Mouse (Mus musculus): ENCODE data around the gene Gm28035. TPM values are rescaled to one million over a fixed set of nuclear protein-coding genes. Genes with fewer than 3 reads are reported as not detected.

Gene Gm28035
- total RNA-seq, 2 experiments from 2014 or later: 6.7 to 7.3 TPM

DNA sequence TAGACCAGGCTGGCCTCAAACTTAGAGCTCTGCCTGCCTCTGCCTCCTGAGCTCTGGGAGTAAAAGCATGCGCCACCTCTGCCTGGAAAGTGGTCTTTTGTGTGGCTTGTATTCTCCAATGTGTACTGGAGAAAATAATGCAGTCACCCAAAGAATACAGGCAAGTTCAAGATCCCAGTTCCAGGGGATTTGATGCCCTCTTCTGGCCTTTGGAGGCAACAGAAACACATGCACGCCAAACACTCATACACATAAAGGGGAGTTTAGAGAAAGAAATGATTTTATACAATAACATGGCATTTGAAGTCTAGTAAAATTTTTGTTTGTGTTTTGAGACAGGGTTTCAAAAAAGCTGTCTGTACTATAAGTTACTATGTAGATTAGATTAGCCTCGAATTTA lies 59.2 kb downstream of the Gm28035 start:
- no peak for DNase-seq (ENCODE audit: low spot score in 2 of 2)

DNA sequence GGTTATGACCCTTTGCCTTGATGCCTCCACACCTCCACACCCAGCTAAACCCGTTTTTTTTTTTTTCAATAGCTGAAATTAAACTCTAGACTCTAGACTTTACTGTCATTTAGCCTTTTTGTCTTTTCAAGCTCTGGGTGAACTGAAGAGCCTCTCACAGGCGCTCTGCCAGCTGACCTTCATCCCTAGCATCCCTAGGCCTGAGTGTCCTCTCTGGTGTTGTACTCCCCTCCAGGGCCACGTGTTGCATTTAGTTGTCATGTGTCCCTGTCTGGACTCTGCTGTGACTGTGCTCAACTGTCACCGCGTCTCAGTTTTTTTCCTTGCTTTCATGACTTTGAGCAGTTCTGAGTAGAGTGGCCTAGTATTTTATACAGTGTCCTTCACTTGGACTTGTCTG lies 59.6 kb downstream of the Gm28035 start:
- no peak for DNase-seq (ENCODE audit: low spot score in 2 of 2)

DNA sequence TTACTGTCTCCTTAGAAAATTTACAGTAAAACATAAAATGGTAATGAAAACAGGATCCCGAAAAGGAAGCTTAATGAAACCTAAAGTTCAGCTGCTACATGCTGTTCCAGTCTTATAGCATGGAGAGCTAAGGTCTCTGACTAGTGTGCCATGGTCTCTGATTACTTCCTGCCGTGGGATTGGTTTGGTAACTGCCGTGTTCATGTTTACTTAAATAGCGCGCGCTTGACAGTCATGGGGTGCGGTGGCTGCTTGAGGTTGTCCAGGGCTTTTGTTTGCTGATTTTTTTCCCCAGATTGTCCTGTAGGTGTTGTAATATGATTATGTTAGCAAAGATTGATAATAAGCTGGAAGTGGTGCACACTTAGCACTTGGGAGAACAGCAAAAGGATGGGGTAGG lies 65.7 kb downstream of the Gm28035 start:
- DNase-seq (ENCODE audit: low spot score in 2 of 2): no peak

DNA sequence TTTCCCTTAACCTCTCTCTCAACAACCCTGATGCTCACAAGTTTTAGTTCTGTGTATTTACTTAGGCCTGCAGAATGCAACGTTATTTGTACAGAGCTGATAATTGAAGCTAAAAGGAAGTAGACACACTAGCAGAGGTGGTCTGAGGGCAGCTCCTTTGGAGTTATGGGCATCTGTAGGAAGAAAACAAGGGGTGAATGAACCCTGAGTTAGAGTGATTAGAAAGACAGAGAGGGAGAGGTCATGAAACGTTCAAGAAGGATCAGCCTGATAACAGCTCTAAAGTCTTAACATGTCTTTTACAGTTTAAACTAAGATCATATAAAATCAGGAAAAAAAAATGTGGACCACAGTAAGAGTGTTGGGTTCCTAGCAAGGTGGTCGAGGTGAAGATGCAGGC lies 69.0 kb downstream of the Gm28035 start:
- DNase-seq (ENCODE audit: low spot score in 2 of 2): no peak

DNA sequence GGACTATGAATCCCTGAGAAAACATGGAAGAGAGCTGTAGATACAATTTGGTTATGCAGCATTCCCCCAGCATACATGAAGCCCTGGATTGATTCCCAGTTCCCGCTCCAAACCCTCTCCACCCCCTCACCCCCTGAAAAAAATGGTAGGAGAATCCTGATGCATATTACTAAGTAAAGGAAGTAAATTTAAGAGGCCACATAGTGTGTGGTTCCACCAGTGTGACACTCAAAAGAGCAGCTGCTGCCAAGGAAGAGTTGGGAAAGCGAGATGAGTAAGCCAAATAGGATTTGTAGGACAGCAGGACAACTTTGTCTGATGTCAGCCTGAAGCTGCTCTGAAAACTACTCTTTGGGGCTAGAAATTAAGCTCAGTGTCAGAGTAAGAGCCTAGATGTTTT lies 71.1 kb downstream of the Gm28035 start:
- DNase-seq (ENCODE audit: low spot score in 2 of 2): no peak

DNA sequence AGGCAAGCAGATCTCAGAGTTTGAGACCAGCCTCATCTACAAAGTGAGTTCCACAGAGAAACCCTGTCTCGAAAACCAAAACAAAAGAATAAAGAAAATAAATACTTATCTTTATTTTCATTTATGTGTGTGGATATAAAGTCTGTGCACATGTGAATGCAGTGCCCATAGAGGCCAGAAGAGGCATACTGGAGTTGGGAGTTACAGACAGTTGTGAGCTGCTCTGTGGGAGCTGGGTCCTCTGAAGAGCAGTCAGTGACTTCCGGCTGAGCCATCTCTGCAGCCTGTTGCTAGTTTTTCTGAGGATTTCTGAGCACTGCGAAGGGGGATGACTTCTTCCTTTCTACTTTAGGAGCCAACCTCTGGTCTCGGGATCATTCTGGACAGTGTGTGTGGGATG lies 75.8 kb downstream of the Gm28035 start:
- DNase-seq (ENCODE audit: low spot score in 2 of 2): no peak

DNA sequence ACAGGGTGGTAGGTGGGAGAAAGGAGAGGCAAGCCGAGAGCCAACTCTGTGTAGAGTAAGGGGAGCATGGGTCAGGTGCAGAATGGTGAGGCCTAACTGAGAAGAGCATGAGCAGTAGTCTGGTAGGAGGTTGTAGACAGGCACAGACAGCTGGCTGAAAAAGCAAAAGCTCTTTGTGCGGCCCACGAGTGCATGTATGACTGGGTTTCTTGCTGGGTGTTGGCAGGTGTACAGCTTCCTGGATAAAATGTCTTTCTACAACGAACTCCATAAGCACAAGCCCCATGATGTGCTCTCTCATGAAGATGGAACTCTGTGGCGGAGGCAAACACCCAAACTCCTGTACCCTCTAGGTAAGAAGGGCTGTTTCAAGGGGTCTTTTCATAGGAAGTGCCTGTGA lies 76.6 kb downstream of the Gm28035 start:
- DNase-seq (ENCODE audit: low spot score in 2 of 2): no peak

DNA sequence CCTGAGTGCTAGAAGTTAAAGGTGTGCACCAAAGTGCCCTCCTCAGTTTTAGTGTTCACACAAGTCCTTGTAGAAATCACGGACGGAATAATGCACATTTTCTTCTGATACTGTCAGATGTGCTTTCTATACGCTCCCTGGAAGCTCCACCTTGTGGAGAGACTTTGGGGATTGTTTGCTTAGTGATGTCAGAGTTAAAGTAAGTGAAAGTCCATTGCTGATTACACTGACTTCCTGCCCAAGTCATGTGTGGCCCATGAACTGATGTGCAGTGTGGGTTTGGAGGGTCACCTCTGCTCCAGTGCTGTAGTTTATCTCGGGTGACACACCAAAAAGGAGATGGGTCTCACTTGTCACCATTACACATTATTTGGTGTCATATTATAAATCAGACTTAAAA lies 78.9 kb downstream of the Gm28035 start:
- no peak for DNase-seq (ENCODE audit: low spot score in 2 of 2)

DNA sequence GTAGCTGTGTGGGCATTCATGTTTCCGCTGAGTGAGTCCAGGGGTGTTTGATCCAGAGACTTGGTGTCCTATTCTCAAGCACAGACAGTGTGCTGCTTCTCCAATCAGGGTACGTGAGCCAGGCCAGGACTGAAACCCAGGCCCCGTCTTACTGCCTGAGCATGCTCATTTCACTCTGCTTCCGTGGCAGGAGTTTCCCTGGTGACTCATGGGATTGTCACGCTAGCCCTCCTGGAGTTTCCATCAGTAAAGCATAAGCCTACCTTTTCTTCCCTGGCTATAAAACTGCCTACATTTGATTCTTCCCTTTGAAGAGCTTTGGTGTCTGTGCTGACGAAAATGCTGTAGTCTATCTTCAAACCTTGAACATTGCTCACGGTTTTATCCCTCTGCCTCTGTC lies 82.7 kb downstream of the Gm28035 start:
- DNase-seq (ENCODE audit: low spot score in 2 of 2): no peak

DNA sequence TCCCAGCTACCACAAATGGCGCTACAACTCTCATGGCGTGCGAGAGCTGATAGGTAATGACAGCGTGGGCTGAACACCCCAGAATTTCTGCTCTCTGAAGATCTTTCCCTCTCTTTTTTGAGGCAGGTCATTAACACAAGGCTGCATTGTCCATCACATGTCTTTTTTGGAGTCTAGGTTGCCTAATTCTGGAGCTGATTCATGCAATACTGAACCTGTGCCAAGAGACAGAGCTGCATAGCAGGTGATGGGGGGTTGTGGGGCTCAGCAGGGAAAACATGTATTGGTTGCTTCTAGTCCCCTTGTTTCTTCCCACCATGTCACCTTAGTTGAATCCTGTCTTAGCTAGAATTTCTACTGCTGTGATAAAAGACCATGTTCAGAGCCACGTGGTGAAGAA lies 84.9 kb downstream of the Gm28035 start:
- DNase-seq (ENCODE audit: low spot score in 2 of 2): no peak

DNA sequence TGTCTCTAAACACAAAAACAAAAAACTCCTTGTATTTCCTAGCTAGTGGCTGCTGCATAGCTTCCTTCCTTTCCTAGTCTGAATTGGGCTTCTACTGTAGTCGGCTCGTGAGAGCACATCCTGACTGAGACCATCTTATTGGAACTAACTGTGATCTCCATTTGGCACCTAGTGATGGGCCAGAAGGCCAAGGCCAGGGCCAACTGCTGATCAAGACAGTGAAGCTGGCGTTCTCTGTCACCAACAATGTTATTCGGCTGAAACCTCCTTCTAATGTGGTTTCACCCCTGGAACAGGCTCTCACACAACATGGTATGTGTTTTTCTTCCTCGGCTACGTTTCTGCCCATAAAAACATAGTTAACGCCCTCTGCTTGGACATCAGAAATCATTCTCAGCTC lies 86.9 kb downstream of the Gm28035 start:
- no peak for DNase-seq (ENCODE audit: low spot score in 2 of 2)

DNA sequence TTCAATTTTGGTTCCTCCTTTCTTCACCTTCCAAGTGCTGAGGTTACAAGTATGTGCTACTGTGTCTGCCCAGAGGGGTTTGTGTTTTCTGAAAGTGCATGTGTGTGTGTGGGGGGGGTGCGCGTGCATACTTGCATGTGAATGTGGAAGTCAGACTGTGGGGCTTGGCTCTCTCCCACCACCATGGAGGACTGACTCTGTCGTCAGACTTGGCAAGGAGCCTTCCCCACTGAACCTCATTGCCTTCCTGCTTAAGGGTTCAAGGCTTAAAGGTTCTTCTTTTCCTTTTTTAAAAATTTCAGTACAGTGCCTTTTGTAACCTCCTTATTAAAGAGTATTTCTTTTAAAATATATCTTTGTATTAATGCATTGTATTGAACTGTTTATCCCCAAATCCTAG lies 88.4 kb downstream of the Gm28035 start:
- no peak for DNase-seq (ENCODE audit: low spot score in 2 of 2)

Other genes starting within 250 kb of the Gm28035 start
- gene Wdr34, start 191.7 kb upstream of the Gm28035 start, total RNA-seq (2021): 10 to 100 TPM; 38.0 to 38.3 TPM
- gene Set, start 183.2 kb upstream of the Gm28035 start, total RNA-seq (2021): 100 to 1,000 TPM; 185 to 190 TPM
- 1 to 10 TPM; 1.2 to 2.3 TPM for gene Pkn3, start 162.9 kb upstream of the Gm28035 start, total RNA-seq (2021)
- gene Zdhhc12, start 146.9 kb upstream of the Gm28035 start, total RNA-seq (2021): 10 to 100 TPM; 14.7 TPM
- 100 to 1,000 TPM; 160 to 173 TPM for gene Zer1, start 116.0 kb upstream of the Gm28035 start, total RNA-seq (2021)
- gene Tbc1d13, start 106.8 kb upstream of the Gm28035 start, total RNA-seq (2021): 10 to 100 TPM; 71.7 to 74.4 TPM
- 10 to 100 TPM; 21.7 to 24.4 TPM for gene Endog, start 69.1 kb upstream of the Gm28035 start, total RNA-seq (2021)
- gene Spout1, start 62.1 kb upstream of the Gm28035 start, total RNA-seq (2021): 10 to 100 TPM; 30.8 to 34.4 TPM
- 10 to 100 TPM; 19.7 to 22.4 TPM for gene Kyat1, start 34.7 kb upstream of the Gm28035 start, total RNA-seq (2021)
- gene Lrrc8a, start 2.9 kb upstream of the Gm28035 start, total RNA-seq (2021): 10 to 100 TPM; 66.5 to 72.5 TPM
- gene Phyhd1, start 25.6 kb downstream of the Gm28035 start, total RNA-seq (2021): 10 to 100 TPM; 23.1 to 24.0 TPM
- gene Gm28038, start 40.5 kb downstream of the Gm28035 start, total RNA-seq (2021): not detected
- gene Dolk, start 45.8 kb downstream of the Gm28035 start, total RNA-seq (2021): 10 to 100 TPM; 24.4 TPM
- gene Nup188, start 45.8 kb downstream of the Gm28035 start, total RNA-seq (2021): 10 to 100 TPM; 19.4 to 20.5 TPM
- 100 to 1,000 TPM; 241 to 246 TPM for gene Sh3glb2, start 118.8 kb downstream of the Gm28035 start, total RNA-seq (2021)
- 100 to 1,000 TPM; 105 to 115 TPM for gene Miga2, start 123.7 kb downstream of the Gm28035 start, total RNA-seq (2021)
- gene Dolpp1, start 151.7 kb downstream of the Gm28035 start, total RNA-seq (2021): 10 to 100 TPM; 29.3 to 30.2 TPM
- 10 to 100 TPM; 41.0 to 41.1 TPM for gene Crat, start 175.2 kb downstream of the Gm28035 start, total RNA-seq (2021)
- 100 to 1,000 TPM; 147 to 150 TPM for gene Ptpa, start 175.5 kb downstream of the Gm28035 start, total RNA-seq (2021)
- 1 to 10 TPM; 8.5 to 9.4 TPM for gene Ier5l, start 233.7 kb downstream of the Gm28035 start, total RNA-seq (2021)

Measured in layer of hippocampus, postnatal 14 days (tissue).